22 mouse cellular contexts compared by ENCODE assay signal in genomic region chr10:90993869-90994268, GRCm38 (mm10).
DNase-seq lines count a peak whose midpoint lies in the region; ATAC-seq and TF ChIP-seq lines count a peak whose summit lies in the region.
"Had no signal": no experiment of that assay in that cellular context is flagged by ENCODE, and none has a peak within 500 bp of the region (broad histone marks: within the 10 kb centered on the region; RNA-seq: fewer than 3 reads in every experiment).

No protein-coding gene starts in this region.

- H3K27ac ChIP-seq in forebrain, embryonic 12.5 days, result peak overlapping the region; percentile 19; the same call in 1 of the 2 replicates
- no peak overlapping the region for H3K27ac ChIP-seq in forebrain, embryonic 11.5 days (ENCODE audit: low read depth, low read length)
- no peak overlapping the region for H3K27ac ChIP-seq in forebrain, embryonic 15.5 days (replicated peaks)
- H3K27ac ChIP-seq in embryonic facial prominence, embryonic 10.5 days (replicated peaks), result no peak overlapping the region
- H3K27ac ChIP-seq in intestine, postnatal 0 days (ENCODE audit: low read depth, low read length), result no peak overlapping the region
- H3K27ac ChIP-seq: embryonic facial prominence, embryonic 13.5 days; gastrocnemius, adult 2 months; hindbrain, embryonic 12.5 days; hindbrain, embryonic 15.5 days had no signal

- no peaks in the 10 kb centered on the region for H3K4me1 ChIP-seq in forebrain, embryonic 12.5 days
- H3K4me1 ChIP-seq in forebrain, embryonic 11.5 days (replicated peaks; ENCODE audit: control insufficient read depth, insufficient read depth, low read length), result no peaks in the 10 kb centered on the region
- no peaks in the 10 kb centered on the region for H3K4me1 ChIP-seq in forebrain, embryonic 15.5 days
- no peaks in the 10 kb centered on the region for H3K4me1 ChIP-seq in embryonic facial prominence, embryonic 10.5 days
- no peaks in the 10 kb centered on the region for H3K4me1 ChIP-seq in intestine, postnatal 0 days (replicated peaks; ENCODE audit: control insufficient read depth, insufficient read depth, low read length)
- H3K4me1 ChIP-seq: embryonic facial prominence, embryonic 13.5 days; hindbrain, embryonic 12.5 days; hindbrain, embryonic 15.5 days had no signal

- 63% methylated on average over 5 of the region's 5 CpGs for WGBS in forebrain, embryonic 12.5 days
- 77% methylated on average over 5 of the region's 5 CpGs for WGBS in forebrain, embryonic 11.5 days
- 35% methylated on average over 5 of the region's 5 CpGs for WGBS in forebrain, embryonic 15.5 days
- WGBS in embryonic facial prominence, embryonic 10.5 days, result 89% methylated on average over 5 of the region's 5 CpGs
- WGBS in intestine, postnatal 0 days, result 94% methylated on average over 5 of the region's 5 CpGs

- H3K4me3 ChIP-seq in forebrain, embryonic 12.5 days (replicated peaks), result no peak overlapping the region
- H3K4me3 ChIP-seq in forebrain, embryonic 11.5 days (ENCODE audit: low read depth, low read length), result no peak overlapping the region
- H3K4me3 ChIP-seq in forebrain, embryonic 15.5 days, result no peak overlapping the region
- H3K4me3 ChIP-seq in embryonic facial prominence, embryonic 10.5 days, result no peak overlapping the region
- no peak overlapping the region for H3K4me3 ChIP-seq in intestine, postnatal 0 days (ENCODE audit: low read depth, low read length)
- H3K4me3 ChIP-seq: embryonic facial prominence, embryonic 13.5 days; erythroblast, embryonic 14.5 days; gastrocnemius, adult 2 months; hindbrain, embryonic 12.5 days; hindbrain, embryonic 15.5 days had no signal

- no peak; the same call in 1 of the 2 replicates for ATAC-seq in forebrain, embryonic 12.5 days (ENCODE audit: low FRiP score)
- ATAC-seq in forebrain, embryonic 11.5 days (replicated peaks; ENCODE audit: low FRiP score), result no peak
- ATAC-seq in forebrain, embryonic 15.5 days (replicated peaks), result peak; percentile 53; the same call in 1 of the 2 replicates
- no peak for ATAC-seq in intestine, postnatal 0 days
- ATAC-seq: activated CD4-positive, CD25-positive, alpha-beta regulatory T cell, adult 4 months had no signal

- H3K9ac ChIP-seq in forebrain, embryonic 12.5 days, result no peak overlapping the region
- H3K9ac ChIP-seq in forebrain, embryonic 11.5 days (ENCODE audit: low read length), result no peak overlapping the region
- H3K9ac ChIP-seq in forebrain, embryonic 15.5 days (replicated peaks), result no peak overlapping the region
- H3K9ac ChIP-seq in intestine, postnatal 0 days (ENCODE audit: low read depth, low read length), result no peak overlapping the region
- H3K9ac ChIP-seq: embryonic facial prominence, embryonic 13.5 days; hindbrain, embryonic 12.5 days; hindbrain, embryonic 15.5 days had no signal

- no peak overlapping the region for H3K4me2 ChIP-seq in forebrain, embryonic 12.5 days
- no peak overlapping the region for H3K4me2 ChIP-seq in forebrain, embryonic 11.5 days (ENCODE audit: low read depth, low read length, severe bottlenecking)
- H3K4me2 ChIP-seq in forebrain, embryonic 15.5 days (replicated peaks), result no peak overlapping the region
- H3K4me2 ChIP-seq in intestine, postnatal 0 days (replicated peaks; ENCODE audit: low read depth), result no peak overlapping the region
- H3K4me2 ChIP-seq: embryonic facial prominence, embryonic 13.5 days; heart, embryonic 11.5 days; hindbrain, embryonic 12.5 days; hindbrain, embryonic 15.5 days had no signal

- no peak for TF ChIP-seq CTCF in intestine, postnatal 0 days (IDR thresholded peaks at IDR 0.05; ENCODE audit: low read depth)

- H3K36me3 ChIP-seq in forebrain, embryonic 12.5 days (replicated peaks), result peaks cover 36% of the 10 kb centered on the region
- H3K36me3 ChIP-seq in forebrain, embryonic 11.5 days (ENCODE audit: control insufficient read depth, insufficient read depth, low read length), result no peaks in the 10 kb centered on the region; the same call in 1 of the 2 replicates
- peaks cover 18% of the 10 kb centered on the region; the same call in 1 of the 2 replicates for H3K36me3 ChIP-seq in forebrain, embryonic 15.5 days
- H3K36me3 ChIP-seq in embryonic facial prominence, embryonic 10.5 days (replicated peaks), result peaks cover 60% of the 10 kb centered on the region
- peaks cover 60% of the 10 kb centered on the region for H3K36me3 ChIP-seq in intestine, postnatal 0 days (ENCODE audit: control insufficient read depth, insufficient read depth)

- DNase-seq in forebrain, embryonic 11.5 days (ENCODE audit: low spot score), result no peak
- DNase-seq in retina, embryonic 14.5 days (ENCODE audit: low spot score), result peak; percentile 24
- DNase-seq in embryonic facial prominence, embryonic 10.5 days (ENCODE audit: low spot score), result no peak
- DNase-seq: adrenal gland, adult 8-10 months; adrenal gland, postnatal 25 days; cerebellum, adult 11 months; cerebellum, adult 2 months; cerebellum, adult 9-11 months; cerebellum, postnatal 25 days; gastrocnemius, adult 2 months; gastrocnemius, postnatal 14 days; heart, adult 11 months; kidney, adult 11 months had no signal

- no peaks in the 10 kb centered on the region for H3K9me3 ChIP-seq in forebrain, embryonic 12.5 days
- no peaks in the 10 kb centered on the region for H3K9me3 ChIP-seq in forebrain, embryonic 11.5 days (ENCODE audit: control insufficient read depth, low read length)
- no peaks in the 10 kb centered on the region for H3K9me3 ChIP-seq in forebrain, embryonic 15.5 days
- H3K9me3 ChIP-seq in embryonic facial prominence, embryonic 10.5 days, result no peaks in the 10 kb centered on the region
- H3K9me3 ChIP-seq in intestine, postnatal 0 days (ENCODE audit: control insufficient read depth), result no peaks in the 10 kb centered on the region
- H3K9me3 ChIP-seq: embryonic facial prominence, embryonic 13.5 days; hindbrain, embryonic 12.5 days; hindbrain, embryonic 15.5 days had no signal

- H3K27me3 ChIP-seq in forebrain, embryonic 12.5 days, result no peaks in the 10 kb centered on the region
- H3K27me3 ChIP-seq in forebrain, embryonic 11.5 days (ENCODE audit: control insufficient read depth, insufficient read depth, low read length), result no peaks in the 10 kb centered on the region
- no peaks in the 10 kb centered on the region for H3K27me3 ChIP-seq in forebrain, embryonic 15.5 days
- H3K27me3 ChIP-seq in embryonic facial prominence, embryonic 10.5 days (replicated peaks; ENCODE audit: low read depth, poor library complexity, severe bottlenecking), result no peaks in the 10 kb centered on the region
- no peaks in the 10 kb centered on the region for H3K27me3 ChIP-seq in intestine, postnatal 0 days (replicated peaks; ENCODE audit: control insufficient read depth, insufficient read depth, low read length)
- H3K27me3 ChIP-seq: embryonic facial prominence, embryonic 13.5 days; hindbrain, embryonic 12.5 days; hindbrain, embryonic 15.5 days had no signal
